Mouse (Mus musculus) layer of hippocampus, postnatal 25 days (tissue): Measurements from ENCODE around the gene Acsf2. TPM values are rescaled to one million over a fixed set of nuclear protein-coding genes. Genes with fewer than 3 reads are reported as not detected.

Experiments used
- DNase-seq, 2 experiments: peaks; one replicate each; pipeline ENCODE4 v3.0.0; 2022; ENCODE audit warnings: mixed read lengths in 2 of 2, low spot score in 1 of 2; ENCODE audit errors: extremely low spot score in 1 of 2
- total RNA-seq, 2 experiments: library from RNA; stranded (reverse); gene quantifications; 2 replicates each; pipeline ENCODE4 v1.2.3; 2021

The Acsf2 gene
- total RNA-seq, 2 experiments from 2014 or later: 15.3 to 20.4 TPM

GRCm38 (mm10) chr11:94548888-94549690 is 52.6 kb downstream of the Acsf2 start, which contains the start of gene Rsad1:
Gene Rsad1 (minus strand): TSS chr11:94549255.
- DNase-seq: peak; percentile 98 to 99

- peak in 1 of 2 experiments; percentile 42 for DNase-seq
These were observed 53.5 kb downstream of the Acsf2 start for GRCm38 (mm10) chr11:94548041-94548784.

GRCm38 (mm10) chr11:94547271-94547670 is 54.4 kb downstream of the Acsf2 start:
- DNase-seq: no peak

DNA sequence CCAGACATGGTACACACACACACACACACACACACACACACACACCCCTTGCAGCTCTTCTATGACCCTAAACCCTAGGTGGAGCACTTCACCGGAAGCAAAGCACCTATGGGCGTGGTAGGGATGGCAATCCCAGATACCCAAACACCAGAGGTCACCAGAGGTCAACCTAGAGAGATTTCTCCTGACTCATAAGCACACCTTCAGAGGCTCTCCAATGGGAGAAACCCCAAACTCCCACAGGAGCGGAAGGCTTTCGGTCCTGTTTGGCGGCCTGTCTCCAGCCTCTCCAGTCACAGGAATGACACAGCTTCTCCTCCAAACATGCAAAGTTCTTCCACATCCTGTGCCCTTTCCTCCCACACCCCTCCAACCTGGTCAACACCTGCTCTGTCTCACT is 55.3 kb downstream of the Acsf2 start:
- no peak for DNase-seq

DNA sequence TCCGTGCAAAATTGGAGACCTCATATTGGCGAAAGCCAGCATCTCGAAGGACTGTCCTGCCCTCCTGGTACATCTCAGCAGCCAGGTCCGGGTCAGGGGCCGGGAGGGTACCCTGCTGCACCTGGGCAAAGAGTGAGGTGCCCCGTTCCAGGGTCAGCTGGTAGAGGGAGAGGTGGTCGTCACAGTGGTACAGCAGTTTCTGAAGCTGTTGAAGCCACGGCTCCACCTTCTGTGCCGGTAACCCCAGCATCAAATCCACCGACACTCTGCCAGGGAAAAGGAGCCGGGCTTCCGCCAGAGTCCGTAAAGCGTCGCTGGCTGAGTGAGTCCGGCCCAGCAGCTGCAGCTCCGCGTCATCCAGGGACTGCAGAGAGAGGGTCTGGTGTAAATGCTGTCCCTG is 57.2 kb downstream of the Acsf2 start:
- DNase-seq: no peak

DNA sequence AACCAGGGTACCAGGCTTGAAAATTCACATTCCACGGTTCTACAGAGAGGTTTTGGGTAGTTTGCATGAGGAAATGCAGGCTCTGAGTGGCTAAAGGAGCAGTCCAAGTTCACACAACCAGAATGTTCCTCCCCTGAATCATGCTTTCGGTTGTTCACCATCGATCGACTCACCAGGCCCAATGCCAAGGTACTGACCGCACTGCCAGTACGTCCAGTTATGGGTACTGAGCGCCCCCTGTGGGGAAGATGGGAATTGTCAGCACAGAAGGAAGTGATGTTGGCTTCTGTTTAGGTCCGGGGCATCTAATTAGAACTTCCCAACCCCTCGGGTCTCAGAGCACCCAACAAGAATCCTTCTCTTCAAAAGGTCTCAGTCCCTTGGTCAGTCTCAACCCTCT is 57.7 kb downstream of the Acsf2 start:
- peak; percentile 84 to 97 for DNase-seq

GRCm38 (mm10) chr11:94543344-94543743 is 58.3 kb downstream of the Acsf2 start:
- no peak for DNase-seq

DNA sequence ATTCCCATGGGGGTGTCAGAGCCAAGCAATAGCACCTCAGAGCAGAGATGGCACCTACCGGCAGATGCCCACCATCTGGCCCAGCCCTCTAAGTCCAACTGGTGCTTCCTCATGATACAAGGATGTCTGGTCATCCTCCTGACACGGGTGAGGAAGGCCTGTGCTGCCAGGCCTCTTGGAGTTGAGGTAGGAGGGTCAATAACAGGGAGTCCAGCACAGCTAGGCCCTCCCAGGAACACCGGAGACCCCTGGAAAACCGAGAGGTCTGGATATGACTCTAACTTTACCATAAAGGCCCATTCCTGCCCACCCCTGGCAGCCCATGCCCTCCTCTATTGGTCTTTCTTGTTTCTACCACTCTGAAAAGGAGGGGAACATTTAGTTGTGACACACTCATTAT is 59.3 kb downstream of the Acsf2 start:
- DNase-seq: no peak

DNA sequence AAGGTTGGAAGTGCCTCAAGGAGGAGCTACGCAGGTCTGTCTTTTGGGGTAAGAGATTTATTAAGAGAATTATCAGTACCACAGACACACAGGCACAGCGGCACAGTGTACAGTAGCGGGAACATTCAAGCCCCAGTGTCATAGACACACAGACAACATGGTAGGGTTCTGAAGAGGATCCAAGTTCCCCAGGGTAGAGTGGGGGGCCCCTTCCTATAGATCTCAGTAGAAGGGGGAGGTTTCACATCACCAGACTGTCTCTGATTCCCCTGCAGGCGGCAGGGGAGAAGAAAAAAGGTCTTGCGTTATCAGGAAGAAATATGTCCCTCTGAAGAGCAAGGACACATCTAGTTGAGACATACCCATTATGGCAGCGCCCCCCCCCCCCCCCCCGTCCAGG is 61.9 kb downstream of the Acsf2 start:
- DNase-seq: no peak

GRCm38 (mm10) chr11:94538733-94539292 is 62.9 kb downstream of the Acsf2 start:
- no peak for DNase-seq

GRCm38 (mm10) chr11:94533171-94533570 is 68.5 kb downstream of the Acsf2 start:
- no peak for DNase-seq

DNA sequence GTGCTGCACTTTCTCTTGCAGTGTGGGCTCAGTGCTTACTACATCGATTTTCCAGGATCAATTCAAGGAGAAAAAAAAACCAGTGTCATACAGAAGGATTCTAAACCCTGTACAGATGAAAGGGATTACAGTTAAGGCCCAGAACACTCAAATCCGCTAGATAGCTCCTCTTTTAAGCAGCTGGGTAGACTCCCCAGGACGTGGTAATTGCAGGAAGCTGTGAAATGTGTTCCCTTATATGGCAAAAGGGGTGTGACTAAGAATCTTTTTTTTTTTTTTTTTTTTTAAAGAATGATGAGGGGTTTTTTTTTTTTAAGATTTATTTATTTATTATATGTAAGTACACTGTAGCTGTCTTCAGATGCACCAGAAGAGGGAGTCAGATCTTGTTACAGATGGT is 72.8 kb downstream of the Acsf2 start:
- no peak for DNase-seq

GRCm38 (mm10) chr11:94526171-94526879 is 75.3 kb downstream of the Acsf2 start:
- DNase-seq: no peak

- peak; percentile 48 to 64 for DNase-seq
These were observed 80.3 kb downstream of the Acsf2 start, which contains the start of gene Mycbpap for GRCm38 (mm10) chr11:94521219-94521843. Gene Mycbpap (minus strand): TSS chr11:94521742.

GRCm38 (mm10) chr11:94513452-94513851 is 88.2 kb downstream of the Acsf2 start:
- DNase-seq: no peak

- no peak for DNase-seq
These were observed 92.7 kb downstream of the Acsf2 start for GRCm38 (mm10) chr11:94508976-94509375.
